Mouse (Mus musculus) limb, embryonic 14.5 days (tissue): Measurements from ENCODE around the gene Nppb. TPM values are rescaled to one million over a fixed set of nuclear protein-coding genes. Genes with fewer than 3 reads are reported as not detected.

ENCODE experiments used
- ATAC-seq: fragments of 200-750 bp; cut with Nextera tagmentation; 2 replicates; pipeline ENCODE4 v1.8.0; 2017; ENCODE audit warnings: low read depth, moderate number of reproducible peaks, moderate TSS enrichment; ENCODE audit not compliant: low FRiP score
- DNase-seq: peaks from one replicate; pipeline ENCODE4 v3.0.0-alpha.2; 2015; ENCODE audit warnings: low spot score
- H3K27ac ChIP-seq: fragments of 300-500 bp; sonication (generic); replicated peaks from 2 replicates; pipeline ENCODE4 v1.5.1; 2014; ENCODE audit warnings: low read depth, mild to moderate bottlenecking, low read length, moderate library complexity, mixed read lengths
- H3K27me3 ChIP-seq: fragments of 300-500 bp; sonication (generic); 2 replicates; pipeline ENCODE4 v1.6.1; 2014; ENCODE audit warnings: low read length, mixed read lengths; ENCODE audit not compliant: control insufficient read depth, insufficient read depth
- H3K36me3 ChIP-seq: fragments of 300-500 bp; sonication (generic); 2 replicates; pipeline ENCODE4 v1.6.1; 2014; ENCODE audit warnings: mild to moderate bottlenecking, low read length, moderate library complexity, mixed read lengths; ENCODE audit not compliant: control insufficient read depth, insufficient read depth
- H3K4me1 ChIP-seq: fragments of 300-500 bp; sonication (generic); 2 replicates; pipeline ENCODE4 v1.6.1; 2014; ENCODE audit warnings: antibody characterized with exemption, low read length, mixed read lengths; ENCODE audit not compliant: control insufficient read depth, insufficient read depth
- H3K4me2 ChIP-seq: fragments of 300-500 bp; sonication (generic); replicated peaks from 2 replicates; pipeline ENCODE4 v1.6.1; 2014; ENCODE audit warnings: low read depth, mild to moderate bottlenecking, low read length, moderate library complexity; ENCODE audit not compliant: severe bottlenecking
- H3K4me3 ChIP-seq: fragments of 300-500 bp; sonication (generic); replicated peaks from 2 replicates; pipeline ENCODE4 v1.5.1; 2014; ENCODE audit warnings: low read length
- H3K9ac ChIP-seq: fragments of 300-500 bp; sonication (generic); 2 replicates; pipeline ENCODE4 v1.6.1; 2014; ENCODE audit warnings: mild to moderate bottlenecking, low read depth, low read length, moderate library complexity; ENCODE audit not compliant: severe bottlenecking
- H3K9me3 ChIP-seq: fragments of 300-500 bp; sonication (generic); 2 replicates; pipeline ENCODE4 v1.6.1; 2016; ENCODE audit warnings: low read length; ENCODE audit not compliant: control insufficient read depth
- POLR2A ChIP-seq: fragments of 200-500 bp; IDR thresholded peaks from 2 replicates; pipeline ENCODE4 v1.8.0; 2012; ENCODE audit warnings: inconsistent platforms, mild to moderate bottlenecking, moderate library complexity, borderline replicate concordance; ENCODE audit not compliant: insufficient read depth, insufficient read length; ENCODE audit errors: extremely low read depth
- WGBS: fragments of 180-500 bp; shearing (Covaris S2); extraction: QIAGEN DNeasy Blood & Tissue Kit; methylation state at CpG from one replicate; pipeline ENCODE4 v1.1.7; 2014; 5-methylcytosine and 5-hydroxymethylcytosine counted together
- polyA plus RNA-seq, 2 experiments: library from polyadenylated mRNA; depleted of rRNA in 1 of 2; stranded (reverse) in 1 of 2; unstranded in 1 of 2; fragments of >200 nt; fragmentation: Nextera tagmentation in 1 of 2; extraction: Ambion mirVana in 1 of 2; gene quantifications; 2 replicates each; pipeline versions ENCODE4 v1.2.1 to v1.2.3; 2012 to 2014

Gene Nppb
- polyA plus RNA-seq, 2 experiments: 0.11 TPM; not detected in 1

DNA sequence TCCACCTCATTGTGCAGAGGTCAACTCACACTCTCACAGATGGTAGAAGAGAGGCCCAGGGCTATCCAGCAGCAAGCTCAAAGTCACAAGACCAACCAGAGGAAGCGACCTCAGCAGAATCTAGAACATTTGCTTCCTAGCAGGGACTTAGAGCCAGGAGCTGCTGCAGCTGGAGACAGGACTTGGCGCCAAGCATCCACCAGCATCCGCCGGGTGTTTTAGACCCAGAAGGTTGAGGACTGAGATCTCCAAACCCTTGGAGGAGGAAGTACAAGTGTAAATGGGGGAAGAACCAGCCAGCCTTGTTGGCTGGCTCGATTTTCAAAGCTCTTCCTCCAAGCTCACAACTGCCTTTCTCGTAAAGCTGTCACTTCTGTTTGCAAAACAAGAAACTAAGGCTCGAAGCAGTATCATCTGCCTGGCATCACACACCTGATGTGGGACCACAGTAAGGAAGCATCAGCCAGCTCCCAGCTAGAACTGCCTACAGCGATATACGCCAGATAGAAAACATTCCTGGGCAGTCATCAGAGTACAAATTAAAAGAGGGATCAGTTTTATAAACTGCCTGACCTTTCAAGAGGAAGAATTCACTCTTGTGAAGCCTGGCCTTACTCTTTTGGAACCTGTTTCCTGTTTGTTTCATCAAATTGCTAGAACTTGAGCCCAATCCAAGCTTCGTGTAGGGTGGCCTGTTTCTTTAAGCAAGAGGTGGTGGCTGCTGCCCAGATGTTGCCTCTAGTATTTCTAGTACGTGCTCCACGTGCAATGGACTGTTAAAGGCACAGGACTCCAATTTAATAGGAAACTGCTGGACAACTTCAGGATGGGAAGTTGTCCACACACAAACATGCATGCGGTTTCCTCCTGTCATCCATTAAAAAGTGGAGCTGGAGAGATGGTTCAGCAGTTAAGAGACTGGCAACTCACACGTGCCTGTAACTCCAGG, 47.2 kb upstream of the Nppb start:
- H3K9ac ChIP-seq: no peak overlapping the region
- H3K27ac ChIP-seq: peak overlapping the region; percentile 93
- peaks cover 61% of the 10 kb centered on the region for H3K4me1 ChIP-seq
- no peaks in the 10 kb centered on the region for H3K9me3 ChIP-seq
- DNase-seq (peak; percentile 78), ATAC-seq (no peak)
- peaks cover 11% of the 10 kb centered on the region for H3K36me3 ChIP-seq
- H3K27me3 ChIP-seq: no peaks in the 10 kb centered on the region
- no peak overlapping the region for H3K4me3 ChIP-seq
- H3K4me2 ChIP-seq: peak overlapping the region; percentile 13; the same call in 1 of the 2 replicates
- WGBS: 31% methylated on average over 14 of the region's 14 CpGs
- TF ChIP-seq POLR2A: no peak

- DNase-seq (peak; percentile 77), ATAC-seq (peak; percentile 7; the same call in 1 of the 2 replicates)
- peaks cover 27% of the 10 kb centered on the region for H3K36me3 ChIP-seq
- TF ChIP-seq POLR2A: no peak
- H3K4me1 ChIP-seq: peaks cover 49% of the 10 kb centered on the region
- no peaks in the 10 kb centered on the region for H3K27me3 ChIP-seq
- H3K27ac ChIP-seq: peak overlapping the region; percentile 93
- H3K4me3 ChIP-seq: peak overlapping the region; percentile 89; the same call in 1 of the 2 replicates
- H3K9me3 ChIP-seq: no peaks in the 10 kb centered on the region
- 41% methylated on average over 9 of the region's 9 CpGs for WGBS
- peak overlapping the region; percentile 82; the same call in 1 of the 2 replicates for H3K9ac ChIP-seq
- H3K4me2 ChIP-seq: peak overlapping the region; percentile 40
Measured at GRCm38 (mm10) chr4:147940111-147940510, 45.5 kb upstream of the Nppb start.

GRCm38 (mm10) chr4:147940576-147941044, 45.0 kb upstream of the Nppb start, which contains the start of gene 2510039O18Rik:
Gene 2510039O18Rik, plus strand, starts transcription at chr4:147940895.
- Histone ChIP-seq H3K27ac (peak within 1 kb of the TSS; percentile 93), H3K4me1 (peaks cover 46% of the 10 kb centered on the region), H3K9me3 (no peaks in the 10 kb centered on the region), H3K4me3 (peak within 1 kb of the TSS; percentile 89), H3K36me3 (peaks cover 32% of the 10 kb centered on the region), H3K9ac (peak within 1 kb of the TSS; percentile 82), H3K4me2 (peak within 1 kb of the TSS; percentile 93), H3K27me3 (no peaks in the 10 kb centered on the region)
- DNase-seq: peak; percentile 97
- under 1% methylated on average over 24 of the region's 35 CpGs for WGBS
- TF ChIP-seq POLR2A: no peak
- ATAC-seq: peak; percentile 73

- no peaks in the 10 kb centered on the region for H3K27me3 ChIP-seq
- H3K27ac ChIP-seq: peak overlapping the region; percentile 41; the same call in 1 of the 2 replicates
- peaks cover 42% of the 10 kb centered on the region for H3K4me1 ChIP-seq
- ATAC-seq (peak; percentile 20), DNase-seq (no peak)
- WGBS: 8% methylated on average over 62 of the region's 88 CpGs
- peaks cover 39% of the 10 kb centered on the region for H3K36me3 ChIP-seq
- peak overlapping the region; percentile 93 for H3K4me2 ChIP-seq
- peak overlapping the region; percentile 89 for H3K4me3 ChIP-seq
- peak overlapping the region; percentile 82 for H3K9ac ChIP-seq
- H3K9me3 ChIP-seq: no peaks in the 10 kb centered on the region
- TF ChIP-seq POLR2A: no peak
Measured at GRCm38 (mm10) chr4:147941045-147942020, 44.3 kb upstream of the Nppb start.
